Mouse (Mus musculus) kidney, embryonic 14.5 days (tissue): ENCODE results near the gene Nyap2. TPM values are rescaled to one million over a fixed set of nuclear protein-coding genes. Genes with fewer than 3 reads are reported as not detected.
"Not testable (repeated sequence)": the region's sequence is repeated elsewhere in the genome, so short reads cannot be mapped to it uniquely, and the experiment has no call there.

Experiments
- ATAC-seq: fragments of 200-750 bp; cut with Nextera tagmentation; 2 replicates; pipeline ENCODE4 v1.8.0; 2017; ENCODE audit warnings: moderate number of reproducible peaks, mild to moderate bottlenecking, moderate TSS enrichment, moderate library complexity; ENCODE audit not compliant: low FRiP score, low TSS enrichment
- H3K27ac ChIP-seq: fragments of 300-500 bp; sonication (generic); 2 replicates; pipeline ENCODE4 v1.5.1; 2014; ENCODE audit warnings: low read depth, mild to moderate bottlenecking, low read length, moderate library complexity, mixed read lengths
- H3K27me3 ChIP-seq: fragments of 300-500 bp; sonication (generic); 2 replicates; pipeline ENCODE4 v1.6.1; 2014; ENCODE audit warnings: mild to moderate bottlenecking, low read length; ENCODE audit not compliant: control insufficient read depth, insufficient read depth
- H3K36me3 ChIP-seq: fragments of 300-500 bp; sonication (generic); 2 replicates; pipeline ENCODE4 v1.6.1; 2014; ENCODE audit warnings: low read length, mixed read lengths; ENCODE audit not compliant: control insufficient read depth, insufficient read depth
- H3K4me1 ChIP-seq: fragments of 300-500 bp; sonication (generic); 2 replicates; pipeline ENCODE4 v1.6.1; 2014; ENCODE audit warnings: low read length, mixed read lengths; ENCODE audit not compliant: control insufficient read depth, insufficient read depth
- H3K4me2 ChIP-seq: fragments of 300-500 bp; sonication (generic); replicated peaks from 2 replicates; pipeline ENCODE4 v1.6.1; 2014; ENCODE audit warnings: low read depth, mild to moderate bottlenecking, low read length
- H3K4me3 ChIP-seq: fragments of 300-500 bp; sonication (generic); 2 replicates; pipeline ENCODE4 v1.5.1; 2014; ENCODE audit warnings: mild to moderate bottlenecking, low read length
- H3K9ac ChIP-seq: fragments of 300-500 bp; sonication (generic); 2 replicates; pipeline ENCODE4 v1.6.1; 2014; ENCODE audit warnings: low read depth, mild to moderate bottlenecking, low read length, moderate library complexity
- H3K9me3 ChIP-seq: fragments of 300-500 bp; sonication (generic); 2 replicates; pipeline ENCODE4 v1.6.1; 2016; ENCODE audit warnings: low read length; ENCODE audit not compliant: control insufficient read depth
- WGBS: fragments of 180-500 bp; shearing (Covaris S2); extraction: QIAGEN DNeasy Blood & Tissue Kit; methylation state at CpG from one replicate; pipeline ENCODE4 v1.1.7; 2014; 5-methylcytosine and 5-hydroxymethylcytosine counted together
- polyA plus RNA-seq: library from polyadenylated mRNA; unstranded; fragments of >200 nt; fragmentation: Nextera tagmentation; extraction: Ambion mirVana; gene quantifications from 2 replicates; pipeline ENCODE4 v1.2.1, GENCODE M21; 2014

Gene Nyap2
- polyA plus RNA-seq, 1 experiment from 2014 or later = not detected

DNA sequence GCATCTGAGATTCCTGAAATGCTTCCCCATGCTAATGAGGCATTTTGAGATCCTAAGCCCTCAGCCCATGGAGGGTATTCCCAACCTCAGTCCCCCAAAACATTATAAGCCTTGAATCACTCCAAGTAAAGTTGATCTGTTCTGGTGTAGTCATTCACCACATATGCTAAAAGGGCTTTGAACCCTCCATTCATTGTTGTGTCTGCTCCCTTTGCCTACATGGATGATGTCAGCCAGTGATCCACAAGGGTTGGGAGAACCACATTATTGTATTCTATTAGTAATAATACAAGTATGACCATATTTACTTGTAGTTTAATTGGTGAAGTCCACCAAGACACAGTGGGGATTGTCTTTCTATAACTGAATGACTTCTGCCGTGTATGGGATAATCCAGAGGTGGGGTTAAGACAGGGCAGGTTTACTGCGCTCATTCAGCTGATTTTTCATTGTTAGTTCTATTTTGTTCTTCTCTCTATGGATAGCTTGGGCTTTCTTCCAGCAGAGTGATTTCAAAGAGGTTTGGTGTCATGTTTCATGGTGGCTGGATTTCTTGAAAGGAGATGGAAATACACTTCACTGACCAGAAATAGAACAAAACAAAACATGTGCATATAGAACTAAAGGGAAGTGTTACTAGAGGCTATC, 155.1 kb downstream of the Nyap2 start:
- no peak overlapping the region for H3K4me3 ChIP-seq
- peak; percentile 46; the same call in 1 of the 2 replicates for ATAC-seq
- H3K9me3 ChIP-seq = no peaks in the 10 kb centered on the region
- 41% methylated on average over 2 of the region's 2 CpGs for WGBS
- no peaks in the 10 kb centered on the region for H3K36me3 ChIP-seq
- H3K9ac ChIP-seq = no peak overlapping the region
- H3K4me1 ChIP-seq = no peaks in the 10 kb centered on the region
- H3K27me3 ChIP-seq = no peaks in the 10 kb centered on the region
- no peak overlapping the region for H3K27ac ChIP-seq
- no peak overlapping the region for H3K4me2 ChIP-seq

DNA sequence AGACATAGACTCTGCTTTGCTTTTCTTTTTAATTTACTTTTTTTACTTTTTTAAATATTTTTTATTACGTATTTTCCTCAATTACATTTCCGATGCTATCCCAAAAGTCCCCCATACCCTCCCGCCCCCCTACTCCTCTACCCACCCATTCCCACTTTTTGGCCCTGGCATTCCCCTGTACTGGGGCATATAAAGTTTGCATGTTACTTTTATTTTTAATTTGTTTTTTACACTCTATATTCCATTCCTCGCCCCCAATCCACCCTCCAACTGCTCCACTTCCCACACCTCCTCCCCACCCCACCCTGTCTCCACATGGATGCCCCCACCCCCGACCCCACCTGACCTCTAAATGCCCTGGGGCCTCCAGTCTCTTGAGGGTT, 155.6 kb downstream of the Nyap2 start:
- peak; percentile 28; the same call in 1 of the 2 replicates for ATAC-seq
- 73% methylated on average over 5 of the region's 5 CpGs for WGBS
- not testable (repeated sequence) for H3K9me3 ChIP-seq, H3K27me3 ChIP-seq, H3K4me3 ChIP-seq, H3K36me3 ChIP-seq, H3K9ac ChIP-seq, H3K4me2 ChIP-seq, H3K4me1 ChIP-seq, H3K27ac ChIP-seq

DNA sequence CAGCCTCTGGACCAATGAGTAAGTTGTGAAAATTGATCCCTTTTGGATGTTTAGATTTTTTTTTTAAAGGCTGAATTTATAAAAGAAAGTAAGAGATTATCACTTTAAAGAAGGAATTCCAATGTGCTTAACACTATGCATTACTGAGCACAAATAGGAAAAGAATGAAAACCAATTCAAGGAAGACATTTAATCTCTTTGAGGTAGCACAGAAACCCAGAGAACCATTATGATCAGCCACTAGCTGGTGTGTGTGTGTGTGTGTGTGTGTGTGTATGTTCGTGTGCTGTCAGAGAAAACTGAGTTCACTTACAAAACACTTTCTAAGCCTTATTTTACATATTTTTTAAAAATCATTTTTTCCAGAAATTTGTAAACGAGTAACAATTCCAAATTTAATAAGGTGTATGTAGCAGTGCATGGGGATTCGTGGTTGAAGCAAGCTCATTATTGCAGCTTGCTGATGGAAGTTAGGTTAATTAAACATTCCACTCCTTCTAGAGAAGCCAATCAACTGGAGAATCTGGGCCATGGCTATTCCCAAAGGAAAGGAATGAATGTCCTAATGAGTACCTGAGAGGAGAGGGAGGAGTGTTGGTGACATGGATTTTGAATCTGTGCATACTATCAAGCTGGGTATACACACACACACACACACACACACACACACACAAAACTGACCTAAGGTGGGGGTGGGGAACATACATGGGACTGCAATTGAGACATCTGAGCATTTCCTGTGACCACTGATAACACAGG, 171.9 kb downstream of the Nyap2 start:
- Histone ChIP-seq H3K27me3 (no peaks in the 10 kb centered on the region), H3K4me1 (no peaks in the 10 kb centered on the region), H3K9me3 (no peaks in the 10 kb centered on the region), H3K4me3 (no peak overlapping the region), H3K9ac (no peak overlapping the region), H3K36me3 (no peaks in the 10 kb centered on the region), H3K4me2 (no peak overlapping the region), H3K27ac (no peak overlapping the region)
- ATAC-seq = no peak
- 76% methylated on average over 3 of the region's 3 CpGs for WGBS

DNA sequence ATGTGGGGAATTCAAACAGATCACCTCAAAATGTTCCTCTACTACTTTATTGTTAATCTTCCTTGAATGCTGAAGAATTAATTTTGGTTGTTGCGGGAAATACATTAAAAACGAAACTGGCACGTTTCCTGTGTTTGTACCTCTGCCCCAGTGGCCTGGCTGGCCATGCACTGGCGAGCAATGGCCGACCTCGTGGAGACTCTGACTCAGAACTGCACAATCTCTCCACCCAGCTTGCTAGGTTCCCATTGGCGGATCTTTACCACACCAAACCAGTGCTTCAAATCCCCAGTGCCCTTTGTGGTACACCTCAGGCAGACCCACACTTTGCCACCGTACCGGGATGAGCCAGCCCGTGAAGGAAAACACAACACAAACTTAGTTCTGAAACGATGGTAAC, 173.3 kb downstream of the Nyap2 start:
- Histone ChIP-seq H3K9ac (no peak overlapping the region), H3K27ac (no peak overlapping the region), H3K4me2 (no peak overlapping the region), H3K9me3 (no peaks in the 10 kb centered on the region), H3K27me3 (no peaks in the 10 kb centered on the region), H3K4me3 (no peak overlapping the region), H3K4me1 (no peaks in the 10 kb centered on the region), H3K36me3 (no peaks in the 10 kb centered on the region)
- WGBS = 91% methylated on average over 11 of the region's 11 CpGs
- no peak for ATAC-seq

DNA sequence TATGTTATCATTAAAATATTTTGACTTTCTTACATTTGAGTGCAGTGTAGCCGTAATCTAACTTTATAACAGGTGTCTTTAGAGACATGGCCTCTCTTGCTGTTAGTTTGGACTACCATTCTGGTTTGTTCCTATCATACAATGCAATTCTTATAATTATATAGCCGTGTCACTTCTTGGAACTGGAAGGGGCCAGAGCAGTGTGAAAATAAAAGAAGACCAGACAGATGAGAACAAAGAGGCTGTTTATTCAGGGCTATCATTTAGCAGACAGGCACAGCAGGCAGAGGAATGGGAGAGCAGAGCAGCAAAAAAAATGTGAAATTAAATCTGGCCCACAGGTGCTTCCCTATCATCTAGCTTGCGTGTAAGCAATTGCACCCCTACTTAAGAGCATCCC, 189.7 kb downstream of the Nyap2 start:
- Histone ChIP-seq H3K4me1 (no peaks in the 10 kb centered on the region), H3K9ac (no peak overlapping the region), H3K4me3 (no peak overlapping the region), H3K27ac (no peak overlapping the region), H3K9me3 (no peaks in the 10 kb centered on the region), H3K36me3 (no peaks in the 10 kb centered on the region), H3K27me3 (no peaks in the 10 kb centered on the region), H3K4me2 (no peak overlapping the region)
- 74% methylated on average over 3 of the region's 3 CpGs for WGBS
- ATAC-seq = no peak

DNA sequence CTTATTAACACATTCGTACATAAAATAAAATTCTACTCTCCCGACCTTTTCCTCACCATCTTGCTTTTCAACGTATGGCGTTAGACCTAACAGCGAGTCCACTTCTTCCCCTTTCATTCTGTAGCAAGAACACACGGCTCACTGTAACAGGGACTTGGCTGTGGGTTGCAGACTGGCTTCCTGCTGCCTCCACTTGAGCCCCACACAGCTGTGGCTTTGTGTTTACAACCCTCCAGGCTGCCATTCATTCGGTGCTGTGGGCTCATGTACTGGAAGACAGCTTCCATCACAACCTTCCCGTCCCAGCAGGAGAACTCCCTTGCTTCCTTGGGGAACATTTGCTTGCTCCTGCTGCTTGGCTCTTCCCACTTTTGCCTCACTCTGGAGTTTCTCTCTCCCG, 204.2 kb downstream of the Nyap2 start:
- Histone ChIP-seq H3K27me3 (no peaks in the 10 kb centered on the region), H3K9ac (no peak overlapping the region), H3K4me2 (no peak overlapping the region), H3K4me3 (no peak overlapping the region), H3K9me3 (no peaks in the 10 kb centered on the region), H3K4me1 (no peaks in the 10 kb centered on the region), H3K27ac (no peak overlapping the region), H3K36me3 (no peaks in the 10 kb centered on the region)
- no peak for ATAC-seq
- WGBS = 67% methylated on average over 9 of the region's 9 CpGs

DNA sequence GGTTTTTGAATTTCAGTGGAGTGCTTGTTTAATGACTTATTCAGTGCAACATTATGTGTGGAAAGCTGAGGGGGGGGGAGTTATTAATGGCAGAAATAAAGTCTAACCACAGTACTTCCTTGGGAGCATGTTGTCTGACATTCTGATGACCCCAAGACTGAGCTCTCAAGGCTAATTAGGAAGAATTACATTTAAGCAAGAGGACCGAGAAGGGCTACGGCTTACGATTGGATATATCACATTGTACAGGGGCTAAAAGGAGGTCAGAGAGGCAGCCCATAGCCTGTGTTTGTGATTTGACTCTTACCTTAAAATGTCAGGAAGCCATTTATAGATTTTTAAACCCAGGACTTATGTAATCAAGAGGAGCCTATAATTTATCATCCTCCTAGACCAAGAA, 208.9 kb downstream of the Nyap2 start:
- no peaks in the 10 kb centered on the region for H3K36me3 ChIP-seq
- no peaks in the 10 kb centered on the region for H3K9me3 ChIP-seq
- H3K9ac ChIP-seq = no peak overlapping the region
- no peak overlapping the region for H3K4me3 ChIP-seq
- ATAC-seq = peak; percentile 79
- H3K27me3 ChIP-seq = no peaks in the 10 kb centered on the region
- 32% methylated on average over 3 of the region's 3 CpGs for WGBS
- H3K4me2 ChIP-seq = no peak overlapping the region
- no peak overlapping the region for H3K27ac ChIP-seq
- no peaks in the 10 kb centered on the region for H3K4me1 ChIP-seq

DNA sequence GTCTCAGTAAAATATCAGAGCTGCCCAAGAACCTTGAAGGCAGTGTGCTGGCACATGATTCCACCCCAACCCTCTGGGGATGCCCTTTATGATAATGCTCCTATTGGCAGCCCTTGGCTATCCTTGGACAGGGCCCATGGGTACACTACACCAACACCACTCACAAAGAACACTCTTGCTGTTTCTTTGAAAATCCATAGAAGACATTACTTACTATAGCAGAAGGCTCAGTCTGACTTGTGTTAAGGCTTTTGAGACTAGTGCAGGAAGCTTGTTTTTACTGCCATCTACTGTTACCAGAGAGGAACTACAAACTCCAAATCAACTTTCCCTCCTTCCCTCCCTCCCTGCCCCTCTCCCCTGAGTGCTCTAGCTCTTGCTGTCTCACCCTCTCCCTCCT, 210.3 kb downstream of the Nyap2 start:
- Histone ChIP-seq H3K27me3 (no peaks in the 10 kb centered on the region), H3K9ac (no peak overlapping the region), H3K9me3 (no peaks in the 10 kb centered on the region), H3K4me3 (no peak overlapping the region), H3K4me1 (no peaks in the 10 kb centered on the region), H3K4me2 (no peak overlapping the region), H3K36me3 (no peaks in the 10 kb centered on the region), H3K27ac (no peak overlapping the region)
- ATAC-seq = peak; percentile 82; the same call in 1 of the 2 replicates

DNA sequence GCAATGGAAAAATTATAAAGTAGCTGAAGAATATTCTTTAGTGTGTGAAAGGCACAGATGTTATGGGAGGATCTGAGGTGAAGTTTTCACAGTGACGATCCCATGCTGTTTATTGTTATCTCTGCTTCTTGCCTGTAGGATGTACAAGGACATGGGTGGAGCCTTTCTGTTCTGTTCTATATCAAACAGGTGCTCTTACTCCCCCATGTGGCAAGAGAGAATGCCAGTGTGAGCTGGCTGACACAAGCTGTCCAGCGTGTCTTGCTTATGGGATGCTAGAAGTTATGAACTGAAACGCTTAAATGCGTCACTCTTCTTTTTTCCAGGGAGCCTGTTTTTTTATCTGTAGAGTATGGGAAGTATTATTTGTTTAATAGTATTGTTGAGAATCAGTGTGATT, 224.0 kb downstream of the Nyap2 start:
- no peak overlapping the region for H3K4me2 ChIP-seq
- 50% methylated on average over 4 of the region's 4 CpGs for WGBS
- no peak overlapping the region for H3K9ac ChIP-seq
- H3K27me3 ChIP-seq = no peaks in the 10 kb centered on the region
- no peaks in the 10 kb centered on the region for H3K9me3 ChIP-seq
- H3K4me1 ChIP-seq = no peaks in the 10 kb centered on the region
- H3K36me3 ChIP-seq = no peaks in the 10 kb centered on the region
- H3K27ac ChIP-seq = no peak overlapping the region
- no peak overlapping the region for H3K4me3 ChIP-seq
- no peak for ATAC-seq
